16 mouse cellular contexts compared by ENCODE assay signal in the genomic region with DNA sequence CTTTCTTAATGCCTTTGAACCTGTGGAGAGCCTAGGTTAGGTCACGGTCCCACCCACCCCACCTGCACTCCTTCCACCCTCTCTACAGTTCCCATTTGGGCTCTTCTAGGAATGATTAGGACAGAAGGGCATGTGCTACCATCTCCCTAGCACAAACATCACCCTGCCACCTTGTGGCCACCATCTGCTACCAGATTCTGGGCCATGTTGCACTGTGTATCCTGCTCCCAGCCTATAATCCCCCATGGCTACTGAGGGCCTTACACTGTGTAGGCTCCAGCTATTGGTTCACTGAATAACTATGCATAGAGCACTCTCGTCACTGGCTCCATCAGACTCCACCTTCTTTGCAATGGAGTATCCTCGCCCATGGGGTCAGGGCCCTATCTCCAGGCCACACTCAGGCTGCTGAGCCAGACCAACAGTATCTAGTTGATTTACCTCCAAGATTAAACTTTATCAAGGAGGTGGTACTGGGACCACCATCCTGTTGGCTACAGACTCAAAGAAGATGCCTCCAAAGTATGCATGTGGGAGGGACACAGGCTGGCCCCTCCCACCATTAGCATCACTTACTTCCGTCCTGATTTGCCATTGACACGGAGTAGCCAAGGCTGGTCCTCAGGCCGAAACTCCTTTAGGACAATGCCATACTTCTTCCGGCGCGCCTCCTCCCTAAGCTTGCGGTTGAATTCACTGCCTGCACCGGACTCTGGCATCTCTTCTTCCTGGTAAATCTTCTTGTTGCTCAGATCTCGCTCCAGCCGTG. TPM values are rescaled to one million over a fixed set of nuclear protein-coding genes. Genes with fewer than 3 reads are reported as not detected.
DNase-seq lines count a peak whose midpoint lies in the region; ATAC-seq and TF ChIP-seq lines count a peak whose summit lies in the region.
"Had no signal": no experiment of that assay in that cellular context is flagged by ENCODE, and none has a peak within 500 bp of the region (broad histone marks: within the 10 kb centered on the region; RNA-seq: fewer than 3 reads in every experiment).

No protein-coding gene starts in this region.

- WGBS in liver, embryonic 11.5 days: 91% methylated on average over 13 of the region's 13 CpGs
- WGBS in small intestine, adult 2 months: 96% methylated on average over 13 of the region's 13 CpGs

- no peak overlapping the region for H3K4me2 ChIP-seq in liver, embryonic 11.5 days
- H3K4me2 ChIP-seq: heart, embryonic 13.5 days; midbrain, embryonic 12.5 days had no signal

- H3K27me3 ChIP-seq in liver, embryonic 11.5 days (replicated peaks; ENCODE audit: control insufficient read depth, insufficient read depth, low read length): no peaks in the 10 kb centered on the region
- H3K27me3 ChIP-seq in small intestine, adult 2 months (ENCODE audit: control insufficient read depth, insufficient read depth, low read length): no peaks in the 10 kb centered on the region
- H3K27me3 ChIP-seq: heart, embryonic 13.5 days; midbrain, embryonic 12.5 days had no signal

- TF ChIP-seq POLR2A in small intestine, adult 2 months (IDR thresholded peaks at IDR 0.05; ENCODE audit: low read depth, low read length): no peak

- peak; percentile 15; the same call in 1 of the 2 replicates for TF ChIP-seq CTCF in small intestine, adult 2 months (IDR thresholded peaks at IDR 0.05; ENCODE audit: extremely low read depth, insufficient read length, insufficient replicate concordance, low read depth, low read length)

- ATAC-seq in liver, embryonic 11.5 days (replicated peaks; ENCODE audit: low FRiP score): 0 out of 2 replicates have a peak, but pooled peaks have one; percentile 11

- DNase-seq in cerebellum, postnatal 14 days: peak; percentile 41 to 63
- DNase-seq in cerebellum, adult 9-10 months: no peak
- no peak for DNase-seq in liver, embryonic 11.5 days (ENCODE audit: low spot score)
- no peak for DNase-seq in liver
- DNase-seq in ZHBTc4 (ENCODE audit: low read depth, low spot score): peak; percentile 86
- no peak for DNase-seq in left cerebral cortex, adult 8-10 months (ENCODE audit: low spot score in 2 of 2)
- DNase-seq in layer of hippocampus, postnatal 10 days (ENCODE audit: low spot score in 2 of 2): no peak
- DNase-seq: adrenal gland, postnatal 10 days; cerebellum, adult 8-10 months; spleen, adult 18-20 months had no signal

- no peaks in the 10 kb centered on the region for H3K9me3 ChIP-seq in liver, embryonic 11.5 days (ENCODE audit: control insufficient read depth, low read length)
- H3K9me3 ChIP-seq: heart, embryonic 13.5 days; midbrain, embryonic 12.5 days had no signal

- H3K4me1 ChIP-seq in liver, embryonic 11.5 days (replicated peaks; ENCODE audit: control insufficient read depth, insufficient read depth, low read length): peaks cover 21% of the 10 kb centered on the region
- H3K4me1 ChIP-seq in small intestine, adult 2 months (ENCODE audit: control insufficient read depth, insufficient read depth, insufficient read length, low read length): peaks cover 7% of the 10 kb centered on the region; the same call in 1 of the 2 replicates

- no peak overlapping the region for H3K4me3 ChIP-seq in liver, embryonic 11.5 days (ENCODE audit: low read depth, low read length)
- no peak overlapping the region for H3K4me3 ChIP-seq in small intestine, adult 2 months (ENCODE audit: low read depth, low read length)
- H3K4me3 ChIP-seq: erythroblast, embryonic 14.5 days; heart, embryonic 13.5 days; midbrain, embryonic 12.5 days had no signal

- H3K27ac ChIP-seq in liver, embryonic 11.5 days (ENCODE audit: low read depth, low read length): no peak overlapping the region
- H3K27ac ChIP-seq in small intestine, adult 2 months (ENCODE audit: insufficient read depth, low read depth, low read length): no peak overlapping the region
- H3K27ac ChIP-seq: heart, embryonic 13.5 days; midbrain, embryonic 12.5 days had no signal

- no peak overlapping the region for H3K9ac ChIP-seq in liver, embryonic 11.5 days (ENCODE audit: low read depth, low read length)
- H3K9ac ChIP-seq: heart, embryonic 13.5 days; midbrain, embryonic 12.5 days had no signal

- peaks cover 52% of the 10 kb centered on the region for H3K36me3 ChIP-seq in liver, embryonic 11.5 days (ENCODE audit: control insufficient read depth, insufficient read depth, low read length)
- H3K36me3 ChIP-seq in small intestine, adult 2 months (ENCODE audit: control insufficient read depth, insufficient read depth, low read length): peaks cover 55% of the 10 kb centered on the region

RNA-seq across cellular contexts. Expression of gene Gtf2f1, which starts 3.8 kb away (rescaled TPM):
- 99.0 and 106 TPM in 2 replicates for polyA plus RNA-seq in liver, embryonic 11.5 days (2014; fragmentation: Nextera tagmentation; extraction: Ambion mirVana)
- polyA plus RNA-seq in small intestine, adult 2 months (2012; rRNA removed): 17.1 and 43.5 TPM in 2 replicates
- total RNA-seq in left cerebral cortex, adult 8-10 months (2022): 10 to 100 TPM; 65.0 to 65.5 (median 65.2) TPM
- total RNA-seq in layer of hippocampus, postnatal 10 days (2021): 10 to 100 TPM; 45.0 to 47.4 TPM

RNA-seq across cellular contexts. Expression of gene Gm17949, which starts 3.9 kb away (rescaled TPM):
- 0.26 and 0.33 TPM in 2 replicates for polyA plus RNA-seq in liver, embryonic 11.5 days (2014; fragmentation: Nextera tagmentation; extraction: Ambion mirVana)
- not detected in 2 replicates for polyA plus RNA-seq in small intestine, adult 2 months (2012; rRNA removed)
- total RNA-seq in left cerebral cortex, adult 8-10 months (2022): under 1 TPM in 3 of 4 experiments, not detected in 1; 0.48 to 0.65 (median 0.53) TPM
- under 1 TPM in 1 of 2 experiments, not detected in 1; 0.41 TPM for total RNA-seq in layer of hippocampus, postnatal 10 days (2021)
- total RNA-seq: neutrophil, adult 5-6 weeks had no signal
- polyA plus RNA-seq: erythroblast, embryonic 14.5 days had no signal

RNA-seq across cellular contexts. Expression of gene Pspn, which starts 7.5 kb away (rescaled TPM):
- 0.44 TPM in 1 of 2 replicates, not detected in the other for polyA plus RNA-seq in liver, embryonic 11.5 days (2014; fragmentation: Nextera tagmentation; extraction: Ambion mirVana)
- polyA plus RNA-seq in small intestine, adult 2 months (2012; rRNA removed): not detected in 2 replicates
- total RNA-seq in left cerebral cortex, adult 8-10 months (2022): not detected
- not detected for total RNA-seq in layer of hippocampus, postnatal 10 days (2021)
- total RNA-seq: neutrophil, adult 5-6 weeks had no signal
- polyA plus RNA-seq: erythroblast, embryonic 14.5 days; liver, embryonic 16.5 days had no signal

RNA-seq across cellular contexts. Expression of gene Alkbh7, which starts 10.2 kb away (rescaled TPM):
- 36.3 and 39.9 TPM in 2 replicates for polyA plus RNA-seq in liver, embryonic 11.5 days (2014; fragmentation: Nextera tagmentation; extraction: Ambion mirVana)
- 40.8 and 63.7 TPM in 2 replicates for polyA plus RNA-seq in small intestine, adult 2 months (2012; rRNA removed)
- 10 to 100 TPM; 24.4 to 27.2 (median 26.1) TPM for total RNA-seq in left cerebral cortex, adult 8-10 months (2022)
- total RNA-seq in layer of hippocampus, postnatal 10 days (2021): 10 to 100 TPM; 27.8 to 34.0 TPM

RNA-seq across cellular contexts. Expression of gene Clpp, which starts 17.2 kb away (rescaled TPM):
- 181 and 183 TPM in 2 replicates for polyA plus RNA-seq in liver, embryonic 11.5 days (2014; fragmentation: Nextera tagmentation; extraction: Ambion mirVana)
- polyA plus RNA-seq in small intestine, adult 2 months (2012; rRNA removed): 86.2 and 132 TPM in 2 replicates
- total RNA-seq in left cerebral cortex, adult 8-10 months (2022): 10 to 100 TPM; 60.6 to 69.6 (median 65.4) TPM
- total RNA-seq in layer of hippocampus, postnatal 10 days (2021): 10 to 100 TPM; 55.7 to 56.0 TPM

Comparison
In these comparisons a context has a peak if more than half of its experiments do, and no peak if none do; other contexts are left out.
1. DNase-seq: peak in cerebellum, postnatal 14 days (2 of 2) and ZHBTc4 (single experiment); none in cerebellum, adult 9-10 months (single experiment), liver, embryonic 11.5 days (single experiment), liver (single experiment), left cerebral cortex, adult 8-10 months (0 of 2) and layer of hippocampus, postnatal 10 days (0 of 2).